Mouse (Mus musculus) small intestine, adult 2 months (tissue): ENCODE measurements around the gene Dirc2.

Source experiments
- CTCF ChIP-seq: fragments of 200-500 bp; IDR thresholded peaks from 2 replicates; pipeline ENCODE4 v1.5.1; 2012; ENCODE audit warnings: low read depth, mild to moderate bottlenecking, control low read depth, inconsistent platforms, low read length, moderate library complexity, mixed read lengths; ENCODE audit not compliant: insufficient replicate concordance, insufficient read length; ENCODE audit errors: extremely low read depth
- POLR2A ChIP-seq: fragments of 200-500 bp; IDR thresholded peaks from 2 replicates; pipeline ENCODE4 v1.6.1; 2012; ENCODE audit warnings: low read depth, mild to moderate bottlenecking, control low read depth, inconsistent platforms, low read length, moderate library complexity

- TF ChIP-seq POLR2A: no peak
- TF ChIP-seq CTCF: no peak
Observed at GRCm38 (mm10) chr16:35777768-35778167, 8.6 kb upstream of the Dirc2 start.
